Mouse (Mus musculus): ENCODE measurements around the gene Macrod2.

The Macrod2 gene

DNA sequence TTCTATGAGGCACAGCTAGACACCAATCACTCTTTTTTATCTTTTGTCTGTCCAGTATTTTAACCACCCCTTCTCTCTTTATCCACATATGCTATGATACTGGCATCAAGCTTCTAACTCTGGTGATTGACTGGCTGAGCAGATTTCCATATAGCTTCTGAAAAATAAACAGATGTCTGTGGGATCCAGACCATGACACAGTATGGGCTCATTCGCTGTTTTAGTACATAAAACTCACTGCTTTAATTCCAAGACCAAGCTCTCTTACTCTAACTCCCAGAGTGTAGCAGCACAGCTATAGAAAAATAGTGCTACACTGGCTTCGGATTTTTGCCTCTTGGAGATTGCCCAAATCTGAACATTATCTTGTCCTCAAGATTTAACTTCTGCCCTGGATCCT, 1540.0 kb downstream of the Macrod2 start:
- DNase-seq (ENCODE audit: low read depth, low spot score) = no peak

DNA sequence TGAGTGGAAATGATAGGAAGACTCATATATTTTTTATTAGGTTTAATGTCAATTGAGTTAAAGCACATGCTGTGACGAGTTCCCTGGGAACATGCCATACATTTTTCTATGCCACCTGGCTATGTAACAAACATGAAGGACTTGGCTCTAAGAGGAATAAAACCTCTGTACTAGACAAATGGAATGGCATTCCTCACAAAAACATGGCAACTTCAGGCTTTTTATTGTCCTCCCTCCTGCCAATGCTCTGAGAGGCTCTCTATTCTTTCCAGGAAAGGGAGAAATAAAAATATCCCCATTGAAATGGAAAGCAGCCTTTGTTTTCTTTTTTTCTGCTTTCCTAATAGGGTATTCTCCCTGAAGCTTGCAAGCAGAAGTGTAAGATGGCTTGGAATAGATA, 1559.7 kb downstream of the Macrod2 start:
- no peak for DNase-seq (ENCODE audit: low read depth, low spot score)

DNA sequence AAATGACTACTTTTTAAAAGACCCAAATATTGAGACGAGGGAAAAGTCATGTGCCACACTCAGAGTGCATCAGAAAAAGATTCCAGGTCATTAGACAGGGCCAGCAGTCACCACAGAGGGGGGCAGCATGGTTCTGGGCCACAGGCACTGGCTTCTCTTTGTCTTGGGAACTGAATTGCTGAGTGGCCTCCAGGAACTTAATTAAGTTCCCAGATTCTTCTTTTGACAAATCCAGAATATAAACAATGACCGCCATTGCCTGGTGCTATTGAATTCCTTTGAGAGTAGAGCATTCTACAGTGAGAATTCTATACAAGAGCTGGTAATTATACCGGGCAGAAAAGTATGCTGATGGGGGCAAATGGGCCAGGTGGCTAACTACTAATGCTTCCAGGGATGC, 1560.1 kb downstream of the Macrod2 start:
- DNase-seq (ENCODE audit: low read depth, low spot score) = no peak

DNA sequence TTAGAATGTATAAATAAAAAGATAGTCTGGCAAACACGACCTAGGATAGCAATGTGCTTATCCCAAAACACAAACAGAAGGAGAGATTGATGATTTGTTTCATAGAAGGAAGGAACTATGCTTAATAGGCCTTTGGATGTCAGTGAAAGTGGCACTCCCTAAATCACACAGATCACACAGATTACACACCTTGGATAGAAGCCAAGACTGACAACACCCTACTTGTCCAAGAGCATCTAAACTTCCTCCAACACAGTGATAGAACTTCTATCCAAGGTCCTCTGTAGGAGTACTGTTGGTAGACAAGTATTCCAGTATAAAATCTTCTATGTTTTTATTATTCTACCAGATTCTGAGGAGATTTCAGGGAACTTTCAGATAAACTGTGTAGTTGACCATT, 1567.8 kb downstream of the Macrod2 start:
- no peak for DNase-seq (ENCODE audit: low read depth, low spot score)

DNA sequence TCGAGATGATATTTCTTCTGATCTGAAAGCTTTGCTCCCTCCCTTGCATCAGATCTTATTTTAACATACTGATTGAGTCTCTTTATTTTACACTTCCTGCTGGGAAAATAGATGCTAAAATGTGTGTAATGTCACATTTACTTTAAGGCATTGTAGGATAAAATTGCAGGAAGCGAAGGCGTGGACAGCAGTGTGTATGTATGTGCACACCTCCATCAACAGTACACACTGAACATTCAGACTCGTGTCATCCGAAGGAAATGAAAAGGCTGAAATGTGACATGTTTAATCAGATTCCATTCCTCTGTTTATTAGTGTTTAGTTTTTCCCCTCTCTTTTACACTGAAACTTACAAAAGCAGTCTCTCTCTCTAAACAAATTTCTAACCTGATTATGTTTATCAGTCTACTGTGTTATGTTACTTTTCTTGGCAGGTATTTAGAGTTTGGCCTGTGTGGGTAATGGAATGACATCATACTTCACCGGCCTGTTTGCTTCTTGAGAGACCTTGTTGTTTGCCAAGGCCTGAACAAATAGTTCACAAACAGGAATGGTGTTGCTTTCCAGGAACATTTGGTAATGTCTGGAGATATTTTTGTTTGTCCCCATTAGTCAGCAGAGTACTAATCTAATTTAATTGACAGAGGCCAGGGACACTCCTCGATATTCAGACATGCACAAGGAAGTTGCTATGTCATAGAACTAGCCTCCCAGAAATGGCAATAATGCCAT, 1588.7 kb downstream of the Macrod2 start:
- DNase-seq (ENCODE audit: low read depth, low spot score) = no peak

DNA sequence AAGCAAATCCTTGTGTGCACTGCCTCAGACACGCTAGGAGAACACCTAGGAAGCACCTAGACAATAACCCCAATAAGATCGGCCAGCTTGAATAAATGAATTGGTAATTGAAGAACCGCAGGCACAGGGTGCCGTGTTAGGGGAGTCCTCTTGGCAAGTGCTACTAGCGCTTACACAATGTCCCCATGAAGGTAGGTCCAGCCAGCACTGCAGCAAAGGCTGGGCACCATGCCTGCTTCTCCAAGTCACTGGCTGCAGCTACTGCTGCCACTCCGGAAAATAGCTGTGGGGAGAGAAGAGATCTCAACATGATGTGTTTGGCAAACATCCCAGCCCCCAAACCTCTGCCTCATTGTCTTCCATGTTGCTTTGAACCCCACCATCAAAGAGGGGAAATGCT, 1603.8 kb downstream of the Macrod2 start:
- no peak for DNase-seq (ENCODE audit: low read depth, low spot score)

DNA sequence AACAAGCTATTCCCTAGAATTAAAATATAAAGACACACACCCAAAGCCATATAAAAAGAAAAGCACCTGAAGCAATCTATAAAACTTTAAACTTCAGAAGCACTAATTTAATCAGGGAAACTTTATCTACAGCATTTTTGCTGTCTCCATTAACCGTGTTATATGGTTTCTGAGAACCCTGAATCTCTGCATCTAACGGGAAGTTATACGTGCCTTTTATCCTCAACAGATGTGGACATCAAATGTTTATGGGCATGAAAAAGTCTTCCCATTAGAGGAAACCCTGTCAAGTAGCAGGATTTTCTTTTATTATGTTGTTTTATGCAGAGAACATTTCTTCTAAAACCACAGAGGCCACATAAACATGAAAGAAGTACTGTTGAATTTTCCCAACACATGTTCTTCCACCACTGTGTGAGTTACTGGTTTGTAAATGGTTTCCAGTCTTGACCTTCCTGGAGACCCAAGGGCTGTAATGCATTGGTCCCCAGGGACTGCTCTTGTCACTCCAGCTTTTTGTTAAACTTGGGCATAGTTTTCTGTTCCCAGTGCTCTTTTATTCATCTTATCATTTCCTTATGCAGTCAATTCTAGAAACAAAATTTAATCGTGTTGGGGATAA, 1629.5 kb downstream of the Macrod2 start:
- no peak for DNase-seq (ENCODE audit: low read depth, low spot score)

DNA sequence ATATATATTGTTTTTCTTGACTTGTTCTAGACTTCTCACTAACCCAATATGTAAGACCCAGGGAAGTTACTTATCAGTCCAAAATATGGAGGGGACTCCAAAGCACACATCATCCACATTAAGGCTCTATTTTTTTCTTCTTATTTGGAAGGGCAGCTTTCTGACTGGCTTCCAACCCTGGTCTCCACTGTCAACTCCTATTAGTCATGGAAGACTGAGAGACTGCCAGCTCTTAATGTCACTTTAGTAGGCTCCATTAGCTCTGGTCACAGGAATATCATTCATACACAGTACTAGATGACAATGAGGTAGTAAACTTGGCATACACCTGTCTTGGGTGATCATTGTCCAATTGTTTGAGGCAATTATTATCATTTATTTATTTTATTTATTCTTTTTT, 1631.6 kb downstream of the Macrod2 start:
- no peak for DNase-seq (ENCODE audit: low read depth, low spot score)

DNA sequence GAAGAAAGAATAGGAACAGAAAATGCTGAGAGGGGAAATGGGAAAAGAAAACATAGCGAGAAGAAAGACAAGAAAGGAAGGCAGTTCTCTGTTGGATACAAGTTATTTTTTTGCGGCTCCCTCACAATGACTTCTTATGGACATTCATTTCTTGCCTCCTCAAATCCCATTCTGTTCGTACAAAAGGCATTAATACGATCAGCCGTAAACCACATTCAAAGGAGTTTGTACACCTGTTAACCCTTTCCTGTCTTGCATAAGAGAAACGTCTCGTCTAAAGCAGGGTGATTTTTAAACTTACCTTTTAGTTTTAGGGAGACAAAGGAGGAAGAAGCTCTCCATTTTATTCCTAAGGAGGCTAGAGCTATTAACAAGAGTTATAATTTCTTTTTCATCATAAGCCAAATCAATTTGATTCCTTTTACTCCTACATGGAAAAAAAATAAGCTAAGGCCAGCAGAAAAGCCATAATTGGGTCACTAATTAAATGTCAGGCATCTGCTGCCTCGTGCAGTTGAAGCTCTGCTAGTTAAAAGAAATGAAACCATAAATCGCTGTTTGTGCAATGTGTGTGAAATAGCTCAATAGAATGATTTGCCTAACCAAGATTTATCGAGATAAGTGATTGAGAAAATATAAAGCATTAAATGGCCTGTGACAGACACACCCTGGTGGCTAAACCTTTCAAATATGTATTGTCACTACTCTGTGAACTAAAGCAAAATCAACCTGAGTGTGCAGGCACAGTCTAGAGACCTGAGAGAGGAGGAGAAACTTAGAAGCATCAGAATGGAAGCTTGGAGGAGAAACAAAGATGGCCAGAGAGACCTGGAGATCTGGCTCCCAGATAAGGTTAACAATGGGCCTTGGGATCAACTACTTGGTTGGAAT, 1635.9 kb downstream of the Macrod2 start:
- DNase-seq (ENCODE audit: low read depth, low spot score) = no peak

DNA sequence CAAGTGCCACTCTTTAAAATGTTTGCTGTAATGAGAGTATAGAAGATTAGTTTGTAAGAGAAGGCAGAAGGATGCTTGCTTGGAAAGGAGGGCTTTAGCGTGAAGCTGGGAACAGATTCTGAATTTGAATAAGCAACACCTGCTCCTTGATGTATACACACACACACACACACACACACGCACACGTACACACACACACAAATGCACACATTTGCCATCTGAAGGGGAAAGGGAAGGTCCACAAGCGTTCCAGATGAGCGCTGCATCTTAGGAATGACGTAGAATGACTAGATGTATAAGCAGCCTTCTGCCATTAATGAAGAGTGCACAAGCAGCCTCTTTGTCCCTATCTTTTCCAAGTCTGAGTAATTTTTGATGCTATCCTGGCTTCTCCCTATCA, 1660.5 kb downstream of the Macrod2 start:
- DNase-seq (ENCODE audit: low read depth, low spot score) = no peak

DNA sequence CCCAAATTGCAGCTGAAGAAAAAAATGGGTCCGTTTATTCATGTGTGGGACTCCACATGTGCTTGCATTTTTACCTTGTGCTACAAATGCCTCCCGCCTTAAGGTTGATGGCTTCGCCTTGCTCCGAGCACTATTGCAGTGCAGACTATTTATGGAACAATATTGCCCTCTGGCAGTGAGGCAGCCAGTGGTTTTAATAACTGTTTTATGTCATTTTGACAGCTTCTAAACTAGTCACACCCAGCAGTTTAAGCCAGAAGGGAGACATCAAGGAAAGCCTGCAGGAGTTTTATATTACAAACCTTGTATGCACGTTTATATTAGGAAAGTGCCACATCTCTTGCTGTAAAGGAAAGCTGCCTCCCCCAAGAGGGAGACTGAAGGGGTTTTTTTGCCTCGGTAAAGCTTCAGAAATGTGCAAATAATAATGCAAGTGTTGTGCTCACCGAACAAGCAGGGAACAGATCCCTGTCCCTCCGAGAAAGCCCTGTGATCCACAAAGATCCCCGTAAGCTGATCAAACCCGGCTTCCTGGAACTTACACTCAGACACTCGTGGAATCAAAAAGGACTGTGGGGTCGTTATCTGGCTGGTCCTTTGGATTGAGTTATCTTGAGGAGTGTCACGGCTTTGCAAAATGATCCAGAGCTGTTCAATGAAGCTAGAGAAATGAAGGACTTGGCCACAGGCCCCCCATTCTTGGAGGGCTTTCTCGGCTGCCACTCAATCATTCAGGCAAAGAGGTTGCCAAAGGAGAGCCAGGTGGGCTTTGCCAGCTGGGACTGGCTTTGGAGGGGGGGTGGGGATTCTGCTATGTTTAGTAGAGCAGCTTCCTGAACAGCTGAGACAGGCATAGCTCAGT, 1663.0 kb downstream of the Macrod2 start:
- peak; percentile 2 for DNase-seq (ENCODE audit: low read depth, low spot score)

DNA sequence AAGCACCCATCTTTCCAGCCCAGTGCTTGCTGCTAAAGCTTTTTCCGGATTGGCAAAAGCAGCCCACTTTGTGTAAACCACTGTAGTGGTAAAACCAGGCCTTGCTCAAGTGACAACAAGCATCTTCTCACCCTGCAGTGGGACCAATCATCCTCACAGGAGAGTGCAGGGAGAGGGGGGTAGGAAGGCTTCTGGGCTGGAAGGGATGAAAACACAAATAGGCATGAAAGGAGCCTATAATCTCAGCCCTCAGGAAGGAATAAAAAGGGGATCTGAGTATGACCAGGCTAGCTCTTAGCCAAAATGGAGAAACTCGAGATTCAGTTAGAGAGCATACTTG, 1663.6 kb downstream of the Macrod2 start:
- DNase-seq (ENCODE audit: low read depth, low spot score) = no peak

DNA sequence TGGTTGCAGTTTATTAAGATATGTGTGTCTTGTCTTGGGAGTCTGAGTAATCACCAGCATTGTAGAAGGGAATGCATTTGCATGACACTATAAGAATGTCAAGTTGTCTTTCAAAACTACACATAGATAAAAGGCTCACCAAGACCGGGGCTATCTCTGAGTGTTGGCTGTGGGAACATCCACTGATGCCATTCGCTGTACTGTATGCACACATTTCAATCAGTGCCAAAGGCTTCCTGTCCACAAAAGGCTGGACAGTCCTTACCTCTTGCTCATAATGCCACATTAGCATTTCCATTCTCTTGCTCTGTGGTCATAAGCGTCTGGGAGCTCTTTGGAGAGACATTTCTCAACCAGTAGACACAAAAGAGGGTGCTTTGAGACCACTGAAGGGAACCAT, 1713.8 kb downstream of the Macrod2 start:
- no peak for DNase-seq (ENCODE audit: low read depth, low spot score)

DNA sequence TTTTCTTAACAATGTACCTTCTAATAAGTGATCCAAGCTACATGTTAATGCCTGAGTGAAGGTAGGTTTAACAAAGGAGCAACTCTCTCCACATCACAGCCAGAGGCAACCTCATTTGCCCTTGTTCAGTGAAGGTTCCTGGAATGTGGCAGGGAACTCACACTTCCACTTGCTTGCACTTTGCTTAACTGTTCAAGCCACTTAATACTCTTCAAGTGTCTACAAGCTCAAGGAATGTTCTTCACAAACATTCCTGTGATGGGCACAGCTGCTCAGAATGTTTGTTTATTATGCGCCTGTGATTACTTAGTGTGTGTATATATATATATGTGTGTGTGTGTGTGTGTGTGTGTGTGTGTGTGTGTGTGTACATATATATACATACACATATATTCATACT, 1721.5 kb downstream of the Macrod2 start:
- DNase-seq (ENCODE audit: low read depth, low spot score) = no peak

DNA sequence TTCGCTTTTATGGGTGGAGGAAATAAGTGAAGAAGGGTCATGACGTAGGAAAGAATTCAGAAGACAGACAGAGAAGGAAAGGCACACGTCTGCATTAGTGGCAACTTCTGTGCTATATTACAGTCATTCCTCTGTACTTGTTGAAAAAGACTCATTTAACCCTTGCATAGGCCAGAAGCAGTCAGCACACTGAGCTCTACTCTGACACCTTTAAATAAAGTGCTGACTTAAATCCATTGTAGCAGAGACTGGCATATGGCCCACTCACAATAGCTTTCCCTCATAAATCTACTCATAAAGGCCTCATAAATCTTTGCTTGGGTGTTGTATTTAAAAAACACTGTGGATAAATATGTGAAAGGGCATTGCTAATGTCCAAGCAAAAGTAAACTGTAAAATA, 1733.0 kb downstream of the Macrod2 start:
- DNase-seq (ENCODE audit: low read depth, low spot score) = no peak

DNA sequence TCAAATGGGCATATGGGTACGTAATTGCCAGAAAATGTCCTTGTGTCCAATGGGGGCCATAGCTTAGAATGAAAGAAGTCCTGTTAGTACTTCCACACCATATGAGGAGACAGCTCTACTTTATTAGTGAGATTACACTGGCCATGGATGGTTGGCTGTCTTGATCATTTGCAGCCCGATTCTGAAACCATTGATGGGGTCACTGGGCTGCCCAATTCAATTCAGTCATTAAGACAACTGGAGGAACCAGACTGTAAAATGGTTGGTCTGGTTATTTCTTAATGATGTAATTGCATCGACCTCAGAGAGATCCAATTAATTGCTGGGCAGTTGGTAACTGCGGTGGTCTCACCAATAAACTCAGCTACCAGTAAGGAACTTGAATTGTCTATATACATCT, 1734.1 kb downstream of the Macrod2 start:
- DNase-seq (ENCODE audit: low read depth, low spot score) = no peak

DNA sequence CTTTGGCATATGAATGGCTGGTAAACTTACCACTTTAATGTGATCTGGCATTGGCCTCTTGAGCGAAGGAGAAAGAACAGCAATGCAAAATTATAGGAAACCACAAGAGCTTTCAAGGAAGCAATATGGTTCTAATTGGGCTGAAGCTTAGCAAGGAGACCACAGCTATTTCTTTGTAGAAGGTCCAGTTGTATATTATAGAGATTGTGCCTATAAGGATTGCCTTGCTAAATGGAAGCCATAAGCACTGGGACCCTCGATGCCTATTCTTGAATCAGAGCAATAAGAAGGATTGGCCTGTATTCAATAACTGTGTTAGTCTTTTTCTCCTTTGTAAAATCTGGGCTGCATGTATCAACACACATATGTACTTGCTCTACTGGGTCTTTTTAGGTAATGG, 1754.2 kb downstream of the Macrod2 start:
- no peak for DNase-seq (ENCODE audit: low read depth, low spot score)

DNA sequence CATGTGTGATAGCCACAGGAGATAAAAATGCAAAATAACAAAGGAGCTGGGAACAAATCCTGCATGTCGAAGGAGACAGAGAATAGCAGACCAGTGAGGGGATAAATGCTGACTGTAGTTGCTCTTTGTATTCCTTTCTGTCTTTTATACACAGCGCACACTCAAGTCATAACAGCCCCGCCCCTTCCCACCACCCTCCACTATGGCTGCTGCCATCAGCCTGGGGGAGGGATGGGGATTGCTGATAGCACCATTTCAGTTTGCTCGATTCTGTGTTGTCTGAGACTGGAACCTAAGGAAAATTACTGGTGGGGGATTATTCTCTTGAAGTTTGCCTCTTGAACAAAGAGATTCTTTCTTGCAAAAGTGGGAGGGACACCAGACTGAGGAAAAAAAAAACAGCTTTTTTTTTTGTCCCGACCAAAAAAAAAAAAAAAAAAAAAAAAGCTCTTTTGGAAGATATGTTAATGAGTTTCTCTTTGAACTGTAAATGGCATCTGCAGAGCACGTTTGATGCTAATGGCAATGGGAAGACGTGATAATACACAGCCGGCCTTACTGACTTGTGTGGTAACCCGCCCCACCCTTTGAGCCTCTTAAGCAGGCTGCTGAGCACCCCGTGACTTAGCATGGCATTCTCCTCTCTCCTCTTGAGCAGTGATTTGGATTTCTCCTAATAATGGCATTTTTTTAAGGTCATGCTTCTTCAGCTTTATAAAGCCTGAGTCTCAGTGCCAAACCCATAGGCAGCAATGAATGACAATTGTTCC, 1768.6 kb downstream of the Macrod2 start:
- no peak for DNase-seq (ENCODE audit: low read depth, low spot score)

DNA sequence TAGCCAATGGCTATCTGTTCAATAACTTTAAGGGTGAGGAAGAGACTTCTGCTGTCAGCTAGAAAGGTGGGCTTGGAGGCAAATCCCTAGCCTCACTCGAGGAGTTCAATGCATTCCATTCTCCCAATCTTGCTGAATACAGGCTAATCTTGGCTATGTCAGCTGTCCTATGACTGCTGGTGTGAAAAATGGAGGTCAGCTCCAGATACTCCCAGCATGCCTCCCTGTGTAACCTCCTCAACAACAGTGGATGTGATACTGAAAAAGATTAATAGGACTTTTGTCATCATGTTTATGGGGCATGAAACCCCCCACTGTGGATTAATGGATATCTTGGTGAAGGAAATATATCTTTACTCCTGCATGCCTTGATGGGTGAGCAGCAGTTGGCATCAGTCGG, 1774.5 kb downstream of the Macrod2 start:
- no peak for DNase-seq (ENCODE audit: low read depth, low spot score)

DNA sequence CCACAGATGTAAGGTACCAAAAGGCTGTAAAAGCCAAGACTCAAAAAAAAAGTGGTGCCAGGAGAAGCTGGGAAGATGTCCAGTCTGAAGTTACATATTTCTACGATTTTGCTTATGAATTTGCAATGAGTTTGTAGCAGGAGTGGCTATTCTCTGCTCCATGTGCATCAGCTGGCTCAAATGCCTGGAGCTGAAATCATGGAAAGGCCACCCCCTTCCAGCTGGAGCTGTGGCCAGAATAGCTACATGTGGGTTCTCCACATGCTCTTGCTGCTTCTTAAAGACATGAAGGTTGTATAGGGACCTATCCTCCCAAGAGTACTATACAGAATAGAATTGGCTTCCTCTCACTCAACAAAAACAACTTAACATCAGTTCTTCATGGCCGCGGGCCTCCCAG, 1777.6 kb downstream of the Macrod2 start:
- no peak for DNase-seq (ENCODE audit: low read depth, low spot score)

DNA sequence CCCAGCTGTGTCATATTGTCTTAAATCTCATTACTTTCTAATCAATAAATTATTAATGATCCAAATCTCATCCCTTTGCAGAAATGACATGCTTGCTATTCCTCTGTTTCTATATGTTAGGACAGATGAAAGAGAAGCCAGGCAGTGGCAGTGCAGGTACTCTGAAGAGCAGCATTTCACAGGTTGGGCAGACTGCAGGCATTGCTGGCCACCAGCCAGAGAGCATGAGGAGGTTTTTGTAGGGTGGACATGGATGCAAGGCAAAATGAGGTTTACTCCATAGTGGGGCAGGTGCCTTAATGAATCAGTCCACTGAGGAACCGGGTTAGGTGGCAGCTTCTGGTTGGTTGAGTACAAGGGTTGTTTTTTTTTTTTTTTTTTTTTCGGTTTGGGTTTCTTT, 1778.9 kb downstream of the Macrod2 start:
- no peak for DNase-seq (ENCODE audit: low read depth, low spot score)

All from 3T3-L1 (cell line).